Mouse (Mus musculus): ENCODE data around the gene Slc1a1.

DNA sequence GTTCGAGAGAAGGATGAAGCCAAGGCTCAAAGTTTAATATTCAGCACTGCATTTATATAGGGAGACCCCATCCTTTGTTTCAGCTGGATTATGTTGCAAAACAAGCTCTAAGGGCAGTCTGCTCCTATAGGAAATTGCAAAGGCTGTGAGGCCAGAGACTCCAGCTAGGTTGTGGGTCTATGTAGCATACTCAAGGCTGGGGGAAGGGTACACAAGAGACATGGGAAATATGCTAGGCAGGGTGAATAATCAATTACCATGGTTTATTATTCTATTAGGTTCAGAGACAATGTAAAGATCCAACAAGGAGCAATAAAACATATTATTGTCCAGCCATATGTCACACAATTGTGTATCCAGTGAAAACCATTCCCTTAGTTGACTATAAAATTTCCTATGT, 57.0 kb downstream of the Slc1a1 start:
- no peak for TF ChIP-seq EP300 (IDR thresholded peaks at IDR 0.05; ENCODE audit: low read depth)
- no peak for TF ChIP-seq CTCF (IDR thresholded peaks at IDR 0.05; ENCODE audit: low read depth)
